Mouse (Mus musculus): ENCODE measurements around the gene E030018B13Rik. TPM values are rescaled to one million over a fixed set of nuclear protein-coding genes. Genes with fewer than 3 reads are reported as not detected.
A peak's percentile ranks its signal among the peaks of the same experiment; 100 is the strongest.

The E030018B13Rik gene
- under 1 TPM in 1 of 4 experiments, not detected in 3; 0.45 TPM for total RNA-seq (2022)

GRCm38 (mm10) chr7:63916268-63916907 is at the start of gene E030018B13Rik:
Gene E030018B13Rik (plus strand): TSS chr7:63916857.
- no peak for DNase-seq

DNA sequence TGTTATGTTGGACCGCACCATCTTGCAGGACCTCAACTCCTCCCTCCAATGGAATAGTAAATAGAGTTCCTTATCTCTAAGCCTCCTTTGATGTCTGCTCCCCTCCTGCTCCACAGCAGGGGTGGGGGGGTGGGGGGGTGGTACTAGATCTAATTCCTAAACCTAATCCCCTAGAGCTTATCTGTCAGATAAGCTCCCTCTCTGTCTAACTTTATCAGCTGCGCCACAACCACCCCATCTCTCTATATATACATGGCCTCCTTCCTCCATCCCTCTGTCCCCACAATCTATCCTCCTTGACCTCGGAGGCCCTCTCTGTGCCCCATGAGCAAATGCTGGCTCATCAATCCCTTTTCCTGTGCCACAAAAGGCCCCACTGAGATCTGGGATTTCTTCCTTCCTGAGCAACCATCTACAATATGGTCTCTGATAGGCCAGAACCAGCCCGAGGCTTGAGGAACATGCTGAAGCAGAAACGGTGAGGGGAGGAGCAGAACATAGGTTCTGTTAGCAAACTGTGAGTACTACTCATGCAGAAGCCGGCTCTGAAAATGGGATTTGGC is 48.2 kb upstream of the E030018B13Rik start:
- DNase-seq: no peak

- no peak for DNase-seq
Measured at GRCm38 (mm10) chr7:63871698-63872097, 45.0 kb upstream of the E030018B13Rik start.

DNA sequence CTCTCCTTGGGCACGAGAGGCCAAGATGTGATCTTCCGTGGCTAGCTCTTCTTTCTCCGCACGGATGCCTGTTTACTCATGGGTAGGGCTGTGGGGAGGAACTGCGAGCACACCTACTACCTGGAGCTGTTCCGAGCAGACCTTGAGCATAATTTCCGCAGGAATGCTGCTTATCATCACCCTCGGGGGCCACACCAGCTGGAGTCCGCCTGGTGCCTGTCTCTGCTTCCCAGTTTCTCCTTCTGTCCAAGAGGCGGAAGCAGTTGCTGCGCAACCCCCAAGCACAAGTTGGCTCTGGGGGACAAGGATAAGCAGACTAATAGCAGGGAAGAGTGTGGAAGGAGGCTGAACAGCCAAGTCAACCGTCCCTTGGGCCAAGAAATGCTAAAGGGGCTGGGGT is 42.8 kb upstream of the E030018B13Rik start:
- no peak for DNase-seq

DNA sequence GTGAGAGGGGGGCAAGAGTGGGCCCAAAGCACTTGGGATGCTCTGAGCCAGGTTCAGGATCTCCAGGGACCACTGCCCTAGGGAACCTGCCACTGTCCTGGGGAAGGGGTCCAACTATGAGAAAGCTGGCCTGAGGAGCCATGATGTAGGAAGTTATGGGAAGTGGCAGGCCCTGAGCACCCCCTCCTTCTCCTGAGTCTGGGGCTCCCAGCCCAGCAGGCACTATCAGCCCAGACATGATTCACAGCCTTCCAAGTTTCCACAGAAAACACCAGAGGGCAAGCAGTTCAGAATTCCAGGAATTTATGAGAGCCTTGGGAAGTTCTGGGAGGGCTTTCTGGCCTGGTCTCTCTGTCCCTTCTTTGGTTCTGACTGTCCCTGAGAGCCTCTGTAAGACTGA is 41.0 kb upstream of the E030018B13Rik start:
- DNase-seq: no peak

DNA sequence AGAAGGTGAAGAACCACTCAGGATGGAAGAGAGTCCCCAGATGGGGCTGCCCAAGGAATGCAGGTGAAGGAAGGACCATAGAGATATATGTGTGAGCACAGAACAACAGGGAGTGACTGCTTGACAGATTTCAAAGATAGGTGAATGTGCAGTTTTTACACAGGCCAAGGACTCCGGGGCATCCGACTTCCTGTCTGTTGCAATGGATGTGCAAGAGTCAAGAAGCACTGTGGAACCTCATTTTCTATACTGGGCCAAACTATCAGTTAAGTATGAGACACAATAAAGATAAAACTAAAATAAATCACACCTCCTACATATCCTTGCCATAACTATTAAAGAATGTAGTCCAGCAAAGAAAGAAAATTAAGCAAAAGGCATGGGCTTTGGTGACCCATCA is 40.0 kb upstream of the E030018B13Rik start:
- no peak for DNase-seq

DNA sequence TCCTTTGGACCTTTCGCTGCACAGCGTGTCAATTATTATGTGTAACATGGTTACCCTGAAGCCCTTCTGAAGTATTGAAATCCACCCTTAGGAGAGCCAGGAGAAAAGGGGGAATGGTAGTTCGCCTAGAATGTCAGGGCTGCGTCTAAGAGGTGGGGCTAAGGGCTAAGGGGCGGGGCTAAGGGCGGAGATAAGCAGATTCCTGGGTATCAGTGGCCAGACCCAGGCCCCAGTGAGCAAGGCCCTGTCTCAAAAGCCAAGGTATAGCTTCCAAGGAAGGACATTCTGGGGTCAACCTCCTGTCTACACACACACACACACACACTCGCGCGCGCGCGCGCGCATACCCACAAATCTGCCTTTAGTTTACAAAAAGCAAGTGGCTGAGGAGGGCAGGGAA is 39.0 kb upstream of the E030018B13Rik start:
- DNase-seq: no peak

- DNase-seq: no peak
Measured at GRCm38 (mm10) chr7:63879583-63879982, 37.1 kb upstream of the E030018B13Rik start.

DNA sequence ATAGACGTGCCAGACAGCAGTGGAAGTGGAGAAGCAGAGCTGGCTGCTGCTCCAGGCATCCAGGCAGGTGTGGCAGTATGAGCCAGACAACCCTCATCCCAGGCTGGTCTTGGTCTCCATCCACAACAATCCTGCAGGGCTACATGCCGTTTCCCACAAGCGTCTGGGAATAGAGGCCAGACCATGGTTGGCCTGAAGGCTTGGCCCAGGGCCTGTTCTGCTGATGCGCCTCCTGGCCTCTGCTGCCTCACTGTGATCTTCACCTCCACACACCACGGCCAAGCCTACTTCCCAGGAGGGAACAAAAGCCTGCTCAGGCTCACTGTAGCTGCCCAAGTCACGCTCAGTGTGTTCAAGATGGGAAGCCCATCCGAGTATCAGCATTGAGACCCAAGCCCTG is 33.9 kb upstream of the E030018B13Rik start:
- no peak for DNase-seq

DNA sequence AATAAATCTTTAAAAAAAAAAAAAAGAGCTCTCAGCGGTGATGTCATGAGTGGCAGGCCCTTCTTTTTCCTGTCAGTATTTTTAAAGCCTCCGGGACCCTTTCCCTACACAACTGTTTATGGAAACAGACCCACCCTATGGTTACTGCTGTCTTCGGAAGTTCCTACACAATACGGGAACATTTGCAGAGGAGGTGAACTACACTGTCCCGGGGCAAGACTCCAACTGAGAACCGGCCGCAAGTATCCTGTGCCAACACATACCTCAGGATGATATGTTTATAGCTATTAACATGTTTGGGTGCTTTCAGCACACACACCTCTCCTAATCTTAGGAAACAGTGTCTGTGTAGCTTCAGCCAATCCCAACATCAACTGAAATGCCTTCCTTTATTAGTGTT is 31.6 kb upstream of the E030018B13Rik start:
- no peak for DNase-seq

DNA sequence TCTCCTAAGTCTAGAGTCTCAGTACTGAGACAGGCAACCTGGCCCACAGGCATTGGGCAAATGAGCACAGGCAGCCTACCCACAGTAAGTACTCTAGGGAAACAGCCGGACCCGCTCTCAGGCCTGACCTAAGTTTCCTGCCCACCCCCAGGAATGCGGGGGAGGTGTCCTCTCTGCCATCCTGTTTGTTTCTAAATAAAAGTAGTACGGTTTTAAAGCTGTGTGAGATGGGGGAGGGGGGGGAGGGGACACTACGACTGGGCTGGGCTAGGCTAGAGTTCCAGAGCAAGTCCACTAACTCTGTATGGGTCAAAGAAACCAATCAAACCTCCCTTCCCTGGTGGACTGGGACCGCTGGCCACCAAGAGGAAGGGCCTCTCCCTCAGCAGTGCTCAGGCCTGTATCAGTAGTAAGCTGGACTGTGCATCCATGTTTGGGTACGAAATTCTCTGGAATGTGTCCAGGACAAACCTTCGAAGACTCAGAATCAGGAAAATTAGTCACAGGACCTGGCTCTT is 29.6 kb upstream of the E030018B13Rik start:
- no peak for DNase-seq

DNA sequence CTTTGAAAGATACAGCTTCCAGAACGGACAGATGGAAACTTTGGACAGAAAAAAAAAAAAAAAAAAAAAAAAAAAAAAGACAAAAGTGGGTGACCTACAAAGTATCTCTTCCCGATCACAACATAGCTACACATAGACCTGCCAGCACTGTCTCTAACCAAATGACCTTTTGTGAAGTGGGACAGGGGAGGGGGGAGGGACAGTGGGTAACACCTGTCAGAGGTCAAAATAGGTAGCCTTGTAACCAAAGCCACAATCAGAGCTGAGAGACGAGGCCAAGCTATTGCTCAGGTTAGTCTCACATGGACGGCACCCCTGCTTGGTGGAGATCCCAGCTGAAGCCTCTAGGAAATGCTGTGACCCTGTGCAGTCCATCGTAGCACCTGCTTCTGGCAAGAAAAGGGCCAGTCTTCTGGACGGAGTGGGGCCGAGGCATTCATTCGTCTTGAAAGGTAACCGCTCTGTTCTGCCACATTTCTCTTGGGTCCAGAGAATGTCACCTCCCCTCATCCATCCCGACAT is 29.0 kb upstream of the E030018B13Rik start:
- DNase-seq: no peak

DNA sequence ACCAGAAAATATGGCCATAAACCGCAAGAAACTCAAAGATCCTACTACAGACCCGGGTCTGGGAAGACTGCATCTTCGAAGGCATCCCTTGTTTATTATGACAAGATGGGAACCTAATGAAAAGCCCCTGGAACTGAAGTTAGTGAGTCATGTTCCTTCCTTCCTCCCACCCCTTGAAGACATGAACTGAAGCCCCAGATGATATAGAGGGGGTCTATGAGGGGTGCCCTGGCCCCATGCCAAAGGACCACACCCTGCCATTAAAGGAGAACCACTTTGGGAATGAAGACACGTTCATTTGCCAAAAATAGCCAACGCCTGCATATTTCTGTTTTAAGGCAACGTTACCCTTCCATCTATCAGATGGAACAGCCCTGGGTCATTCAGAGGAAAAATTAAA is 28.0 kb upstream of the E030018B13Rik start:
- no peak for DNase-seq

- no peak for DNase-seq
Measured at GRCm38 (mm10) chr7:63889116-63889975, 27.3 kb upstream of the E030018B13Rik start.

GRCm38 (mm10) chr7:63891488-63892075 is 25.1 kb upstream of the E030018B13Rik start:
- no peak for DNase-seq

DNA sequence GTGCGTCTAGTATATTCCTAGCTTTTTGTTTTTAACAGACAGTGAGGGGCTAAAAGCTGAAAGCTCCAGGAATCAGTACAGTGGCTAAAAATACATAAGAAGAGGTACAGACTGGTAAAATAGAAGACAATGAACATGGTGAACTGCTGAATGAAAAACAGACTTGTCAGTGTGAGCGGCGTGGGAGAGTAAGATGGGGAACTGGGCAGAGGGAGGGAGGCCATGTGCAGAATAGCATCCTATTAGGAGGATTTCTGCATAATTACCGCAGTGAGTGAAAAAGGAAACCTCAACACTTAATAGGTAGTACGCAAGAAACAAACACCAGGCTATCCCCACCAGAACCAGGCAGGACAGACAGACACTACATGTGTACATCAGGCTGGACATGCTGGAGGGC is 23.5 kb upstream of the E030018B13Rik start:
- DNase-seq: no peak

DNA sequence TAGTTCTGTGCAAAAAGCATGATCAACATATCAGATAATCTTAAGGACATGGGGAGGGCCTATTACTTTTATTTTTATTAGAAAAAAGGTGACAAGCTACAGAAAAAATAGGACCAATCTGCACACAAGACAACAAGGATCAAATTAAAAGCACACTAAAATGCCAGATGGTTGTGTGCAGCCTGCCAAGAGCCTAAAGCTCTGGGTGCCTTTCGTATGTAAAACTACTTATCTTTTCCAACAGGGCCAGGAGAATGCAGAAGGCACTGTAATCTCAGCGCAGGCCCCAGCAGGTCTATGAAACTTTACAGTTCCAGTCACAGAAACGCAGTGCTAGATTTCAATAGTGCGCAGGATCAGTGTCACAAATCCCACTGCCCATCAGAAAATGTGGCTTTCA is 22.9 kb upstream of the E030018B13Rik start:
- DNase-seq: no peak

GRCm38 (mm10) chr7:63894662-63895061 is 22.0 kb upstream of the E030018B13Rik start:
- no peak for DNase-seq

GRCm38 (mm10) chr7:63895223-63895622 is 21.4 kb upstream of the E030018B13Rik start:
- no peak for DNase-seq

DNA sequence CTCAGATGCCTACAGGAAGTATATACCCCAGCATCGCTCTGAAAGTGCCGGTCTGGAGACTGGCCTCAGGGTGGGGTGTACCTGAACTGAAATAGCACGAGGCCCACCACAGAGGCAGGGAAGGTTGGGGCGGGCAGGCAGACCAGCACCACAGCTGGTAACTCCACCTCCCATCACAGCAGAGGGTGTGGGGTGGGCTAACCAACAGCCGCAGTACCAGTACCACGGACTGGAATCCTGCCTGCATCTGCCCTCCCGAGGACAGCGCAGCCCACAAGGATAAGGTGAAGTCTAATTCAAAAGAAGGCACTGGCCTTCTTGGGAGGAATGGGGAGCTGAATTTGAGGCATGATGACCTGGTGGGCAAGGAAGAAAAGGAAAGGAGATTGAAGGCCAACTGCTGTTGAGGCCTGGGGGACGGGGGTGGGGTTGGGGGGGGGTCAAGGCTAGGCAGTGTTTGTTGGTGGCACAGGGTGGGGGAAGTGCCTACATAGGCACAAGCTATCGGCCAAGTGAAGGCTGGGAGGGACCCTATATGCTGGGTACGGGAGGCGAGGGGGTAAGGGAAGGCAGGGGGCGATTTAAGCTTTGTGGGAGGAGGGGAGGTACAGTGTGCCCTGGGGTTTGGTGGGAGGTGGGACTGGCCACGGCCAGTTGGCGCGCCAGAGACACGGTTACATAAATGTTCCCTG is 20.2 kb upstream of the E030018B13Rik start:
- no peak for DNase-seq

DNA sequence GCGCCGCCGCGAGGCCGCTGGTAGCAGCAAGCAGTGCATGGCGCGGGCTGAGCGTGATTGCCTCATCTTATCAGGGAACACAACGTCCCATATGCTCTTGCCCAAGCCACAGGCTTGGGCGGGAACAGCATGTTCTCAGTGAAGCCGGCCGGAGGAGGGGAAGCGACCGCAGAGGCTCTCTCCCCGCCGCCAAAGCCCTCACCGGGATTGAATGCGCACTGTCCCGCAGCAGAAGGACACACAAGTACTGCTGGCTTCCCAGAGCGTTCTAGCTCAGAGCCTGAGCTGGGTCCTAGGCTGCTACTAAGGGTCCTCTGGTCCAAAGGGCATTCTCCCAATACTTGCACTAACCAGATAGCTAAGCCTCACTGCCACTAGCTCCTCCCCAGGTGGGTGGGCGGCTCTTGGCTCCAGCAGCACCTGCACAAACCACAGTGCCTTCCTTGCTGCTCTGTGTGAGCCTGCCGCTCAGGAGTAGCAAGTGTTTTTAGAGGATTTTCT is 19.6 kb upstream of the E030018B13Rik start:
- DNase-seq: peak; percentile 94

DNA sequence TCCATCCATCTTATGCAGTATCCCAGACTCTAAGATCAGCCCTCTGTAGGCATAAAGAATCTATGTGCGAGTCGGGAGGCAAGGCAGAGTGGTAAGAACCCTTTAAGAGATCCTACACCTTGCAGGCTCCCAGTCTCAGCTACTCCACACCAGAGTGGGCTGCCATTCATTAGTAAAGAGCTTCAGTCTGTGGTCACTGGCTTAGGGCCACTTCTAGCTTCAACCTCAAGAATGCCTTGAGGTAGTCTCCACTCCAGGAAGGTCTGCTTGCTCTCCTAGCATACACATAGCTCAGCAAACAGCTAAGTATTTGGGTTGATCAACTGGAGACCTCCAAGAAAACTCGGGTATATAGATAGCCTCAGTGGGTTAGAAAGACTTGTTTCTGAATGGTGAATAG is 19.0 kb upstream of the E030018B13Rik start:
- no peak for DNase-seq
